15 mouse cellular contexts compared by ENCODE assay signal in the genomic region with DNA sequence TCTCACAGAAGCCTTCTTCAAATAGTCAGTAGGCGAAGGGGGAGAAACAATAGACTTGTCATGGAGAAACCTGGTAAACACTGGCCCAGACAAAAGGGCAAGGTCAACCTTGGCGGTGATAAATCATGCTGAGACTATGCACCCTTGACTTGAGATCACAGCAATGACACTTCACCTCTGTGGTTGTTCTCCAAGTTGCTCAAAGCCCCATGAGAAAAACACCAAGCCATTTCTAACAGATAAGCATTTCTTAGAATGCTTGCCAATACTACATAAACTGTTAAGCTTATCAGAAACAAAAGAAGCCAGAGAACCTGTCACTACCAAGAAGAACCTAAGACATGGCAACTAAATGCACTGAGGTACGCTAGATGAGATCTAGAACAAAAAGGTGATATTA.
DNase-seq lines count a peak whose midpoint lies in the region; ATAC-seq lines count a peak whose summit lies in the region.
"Had no signal": no experiment of that assay in that cellular context is flagged by ENCODE, and none has a peak within 500 bp of the region (broad histone marks: within the 10 kb centered on the region; RNA-seq: fewer than 3 reads in every experiment).

No protein-coding gene starts in this region.

- intact Hi-C loops in heart, postnatal 25 days (cut with DNase I): no loop called here

- no peaks in the 10 kb centered on the region for H3K9me3 ChIP-seq in intestine, embryonic 14.5 days (ENCODE audit: control insufficient read depth, low read length)
- H3K9me3 ChIP-seq in intestine, embryonic 15.5 days: no peaks in the 10 kb centered on the region
- no peaks in the 10 kb centered on the region for H3K9me3 ChIP-seq in liver, embryonic 13.5 days (replicated peaks)
- H3K9me3 ChIP-seq in embryonic facial prominence, embryonic 10.5 days: no peaks in the 10 kb centered on the region
- H3K9me3 ChIP-seq: embryonic facial prominence, embryonic 12.5 days; limb, embryonic 13.5 days had no signal

- H3K4me1 ChIP-seq in intestine, embryonic 14.5 days (replicated peaks; ENCODE audit: control insufficient read depth, insufficient read depth, low read length): no peaks in the 10 kb centered on the region
- H3K4me1 ChIP-seq in intestine, embryonic 15.5 days (replicated peaks): 0 out of 2 replicates have a peak, but pooled peaks cover 3% of the 10 kb centered on the region
- H3K4me1 ChIP-seq in liver, embryonic 13.5 days (replicated peaks): peaks cover 35% of the 10 kb centered on the region
- peaks cover 12% of the 10 kb centered on the region for H3K4me1 ChIP-seq in embryonic facial prominence, embryonic 10.5 days

- no peak overlapping the region for H3K4me2 ChIP-seq in intestine, embryonic 14.5 days (ENCODE audit: low read length)
- H3K4me2 ChIP-seq in intestine, embryonic 15.5 days (replicated peaks): no peak overlapping the region
- H3K4me2 ChIP-seq in liver, embryonic 13.5 days: no peak overlapping the region
- H3K4me2 ChIP-seq: embryonic facial prominence, embryonic 12.5 days; limb, embryonic 13.5 days had no signal

- no peak overlapping the region for H3K27ac ChIP-seq in intestine, embryonic 14.5 days (ENCODE audit: low read depth)
- no peak overlapping the region for H3K27ac ChIP-seq in intestine, embryonic 15.5 days
- H3K27ac ChIP-seq in liver, embryonic 13.5 days: peak overlapping the region; percentile 39; the same call in 1 of the 2 replicates
- no peak overlapping the region for H3K27ac ChIP-seq in embryonic facial prominence, embryonic 10.5 days (replicated peaks)
- H3K27ac ChIP-seq: embryonic facial prominence, embryonic 12.5 days; limb, embryonic 13.5 days had no signal

- H3K36me3 ChIP-seq in intestine, embryonic 14.5 days (ENCODE audit: control insufficient read depth, insufficient read depth, low read length): no peaks in the 10 kb centered on the region
- H3K36me3 ChIP-seq in intestine, embryonic 15.5 days: no peaks in the 10 kb centered on the region
- no peaks in the 10 kb centered on the region for H3K36me3 ChIP-seq in liver, embryonic 13.5 days
- no peaks in the 10 kb centered on the region for H3K36me3 ChIP-seq in embryonic facial prominence, embryonic 10.5 days (replicated peaks)
- H3K36me3 ChIP-seq: embryonic facial prominence, embryonic 12.5 days; limb, embryonic 13.5 days had no signal

- peak; percentile 40 for DNase-seq in intestine, embryonic 14.5 days (ENCODE audit: low spot score)
- peak; percentile 83 for DNase-seq in 3T3-L1 (ENCODE audit: low read depth, low spot score)
- peak; percentile 67 for DNase-seq in adrenal gland, postnatal 14 days
- peak; percentile 45 for DNase-seq in liver, embryonic 13.5 days
- no peak for DNase-seq in embryonic facial prominence, embryonic 10.5 days (ENCODE audit: low spot score)
- DNase-seq in heart, postnatal 25 days (ENCODE audit: low spot score): no peak
- DNase-seq in frontal cortex, postnatal 10 days (ENCODE audit: low spot score in 2 of 2): no peak
- DNase-seq: cerebellum, adult 18-20 months; gastrocnemius, postnatal 25 days; lung, postnatal 36 days; thymus, adult 18-20 months had no signal

- H3K9ac ChIP-seq in intestine, embryonic 14.5 days (ENCODE audit: low read length): no peak overlapping the region
- H3K9ac ChIP-seq in intestine, embryonic 15.5 days: no peak overlapping the region
- no peak overlapping the region for H3K9ac ChIP-seq in liver, embryonic 13.5 days
- H3K9ac ChIP-seq: embryonic facial prominence, embryonic 12.5 days; limb, embryonic 13.5 days had no signal

- ATAC-seq in intestine, embryonic 14.5 days (replicated peaks; ENCODE audit: low FRiP score, low TSS enrichment, low read depth): no peak
- no peak for ATAC-seq in intestine, embryonic 15.5 days
- ATAC-seq in liver, embryonic 13.5 days (ENCODE audit: low read depth): peak; percentile 78
- ATAC-seq: inflammation-experienced regulatory T-cells, adult 6 months had no signal

- 62% methylated on average over 3 of the region's 3 CpGs for WGBS in intestine, embryonic 14.5 days
- WGBS in intestine, embryonic 15.5 days: 56% methylated on average over 3 of the region's 3 CpGs
- WGBS in liver, embryonic 13.5 days (ENCODE audit: insufficient replicate concordance): 36% methylated on average over 3 of the region's 3 CpGs
- WGBS in embryonic facial prominence, embryonic 10.5 days: 75% methylated on average over 3 of the region's 3 CpGs

- no peaks in the 10 kb centered on the region for H3K27me3 ChIP-seq in intestine, embryonic 14.5 days (replicated peaks; ENCODE audit: control insufficient read depth, insufficient read depth, low read length)
- no peaks in the 10 kb centered on the region for H3K27me3 ChIP-seq in intestine, embryonic 15.5 days (replicated peaks)
- H3K27me3 ChIP-seq in liver, embryonic 13.5 days: no peaks in the 10 kb centered on the region
- no peaks in the 10 kb centered on the region for H3K27me3 ChIP-seq in embryonic facial prominence, embryonic 10.5 days (replicated peaks; ENCODE audit: low read depth, poor library complexity, severe bottlenecking)
- H3K27me3 ChIP-seq: embryonic facial prominence, embryonic 12.5 days; limb, embryonic 13.5 days had no signal

- H3K4me3 ChIP-seq in intestine, embryonic 14.5 days (ENCODE audit: low read depth, low read length): no peak overlapping the region
- no peak overlapping the region for H3K4me3 ChIP-seq in intestine, embryonic 15.5 days (replicated peaks)
- no peak overlapping the region for H3K4me3 ChIP-seq in liver, embryonic 13.5 days (replicated peaks)
- H3K4me3 ChIP-seq in embryonic facial prominence, embryonic 10.5 days: no peak overlapping the region
- H3K4me3 ChIP-seq: embryonic facial prominence, embryonic 12.5 days; limb, embryonic 13.5 days had no signal

Comparison
In these comparisons a context has a peak if more than half of its experiments do, and no peak if none do; other contexts are left out.
1. DNase-seq: peak in intestine, embryonic 14.5 days (single experiment), 3T3-L1 (single experiment), adrenal gland, postnatal 14 days (single experiment) and liver, embryonic 13.5 days (single experiment); none in embryonic facial prominence, embryonic 10.5 days (single experiment), heart, postnatal 25 days (single experiment) and frontal cortex, postnatal 10 days (0 of 2).